Mouse (Mus musculus) neutrophil, adult 5-6 weeks (primary cell): ENCODE results near the gene Gm45208. TPM values are rescaled to one million over a fixed set of nuclear protein-coding genes. Genes with fewer than 3 reads are reported as not detected.

Experiments used
- ATAC-seq: fragments of 151-379, 151-347 bp; 2 replicates; pipeline ENCODE4 v1.8.0; 2017; ENCODE audit warnings: mild to moderate bottlenecking, moderate TSS enrichment; ENCODE audit not compliant: insufficient number of reproducible peaks, poor library complexity, low FRiP score, severe bottlenecking; ENCODE audit errors: extremely low read depth
- total RNA-seq: library from RNA; stranded (forward); fragments of 200-1000 nt; gene quantifications from 2 replicates; pipeline ENCODE4 v1.2.3, GENCODE M21; 2017

Gene Gm45208
- total RNA-seq, 1 experiment from 2014 or later, result 3.0 TPM

DNA sequence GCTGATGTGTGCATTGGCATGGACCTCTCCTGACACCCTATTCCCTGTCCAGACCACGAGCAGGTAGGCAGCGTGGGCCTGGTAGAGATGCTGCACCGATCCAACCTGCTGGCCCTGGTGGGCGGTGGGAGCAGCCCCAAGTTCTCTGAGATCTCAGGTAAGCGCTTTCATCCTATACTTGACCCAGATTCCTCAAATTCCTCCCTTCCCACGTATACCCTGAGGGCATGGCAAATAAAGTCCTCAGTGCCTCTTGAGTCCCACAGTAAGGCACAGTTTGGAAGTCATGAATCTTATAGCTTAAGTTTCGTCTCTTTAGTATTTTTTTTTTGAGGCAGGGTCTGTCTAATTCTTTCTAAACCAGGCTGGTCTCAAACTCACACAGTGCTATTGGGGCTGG lies 2.1 kb downstream of the Gm45208 start:
- no peak for ATAC-seq

DNA sequence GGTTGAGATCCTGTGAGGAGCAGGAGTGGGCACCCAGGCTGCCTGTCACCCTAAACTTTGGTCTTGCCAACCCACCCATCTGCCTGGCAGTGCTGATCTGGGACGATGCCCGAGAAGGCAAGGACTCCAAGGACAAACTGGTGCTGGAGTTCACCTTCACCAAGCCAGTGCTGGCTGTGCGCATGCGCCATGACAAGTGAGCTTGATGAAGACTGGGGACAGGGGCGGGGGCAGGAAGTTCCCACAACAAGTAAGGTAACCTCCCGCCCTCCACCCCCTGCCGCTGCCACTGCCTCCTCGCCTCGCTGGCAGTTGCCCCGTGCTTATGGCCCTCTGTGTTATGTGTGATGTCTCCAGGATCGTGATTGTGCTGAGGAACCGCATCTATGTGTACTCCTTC lies 3.8 kb downstream of the Gm45208 start:
- no peak for ATAC-seq

DNA sequence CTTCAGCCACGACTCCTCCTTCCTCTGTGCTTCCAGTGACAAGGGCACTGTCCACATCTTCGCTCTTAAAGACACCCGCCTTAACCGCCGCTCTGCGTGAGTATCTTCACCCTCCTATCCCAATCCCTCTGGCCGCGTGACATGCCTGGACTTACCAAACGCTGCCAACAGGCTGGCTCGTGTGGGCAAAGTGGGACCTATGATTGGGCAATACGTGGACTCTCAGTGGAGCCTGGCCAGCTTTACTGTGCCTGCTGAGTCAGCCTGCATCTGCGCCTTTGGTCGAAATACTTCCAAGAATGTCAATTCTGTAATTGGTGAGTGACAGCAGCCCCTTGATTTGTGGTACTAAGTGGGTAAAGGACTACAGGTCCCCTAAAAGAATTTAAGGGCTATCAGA lies 5.1 kb downstream of the Gm45208 start:
- no peak for ATAC-seq

DNA sequence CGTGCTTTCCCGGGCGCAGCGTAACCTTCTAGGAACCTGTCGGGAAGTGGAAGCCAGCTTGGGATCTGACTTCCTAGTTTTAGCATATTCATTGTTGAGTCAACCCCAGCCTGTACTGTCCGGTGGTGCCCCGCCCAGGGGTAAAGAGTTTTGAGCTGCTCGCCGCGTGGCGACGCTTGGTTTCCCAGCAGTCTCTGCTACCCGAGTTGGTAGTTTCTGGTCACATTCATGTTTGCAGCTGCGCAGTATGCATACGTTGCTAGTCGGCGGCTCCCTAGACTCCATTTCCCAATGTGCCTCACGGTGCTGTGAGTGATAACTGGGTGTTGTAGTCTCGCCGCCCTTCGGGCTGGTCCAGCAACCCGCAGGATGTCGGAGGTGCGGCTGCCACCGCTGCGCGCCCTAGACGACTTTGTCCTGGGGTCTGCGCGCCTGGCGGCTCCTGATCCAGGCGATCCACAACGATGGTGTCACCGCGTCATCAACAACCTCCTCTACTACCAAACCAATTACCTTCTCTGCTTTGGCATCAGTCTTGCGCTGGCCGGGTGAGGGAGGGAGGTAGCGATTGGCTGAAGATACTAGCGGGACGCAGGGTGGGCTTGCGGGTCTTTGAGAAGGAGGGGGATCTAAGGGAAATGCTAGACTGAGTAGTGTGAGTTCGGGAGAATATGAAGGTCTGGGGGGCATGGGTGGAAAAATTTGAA lies 6.3 kb downstream of the Gm45208 start, which contains the start of gene Praf2:
Gene Praf2, plus strand, starts transcription at position 225 of the 707 bp plus-strand sequence.
- peak; percentile 93 for ATAC-seq

DNA sequence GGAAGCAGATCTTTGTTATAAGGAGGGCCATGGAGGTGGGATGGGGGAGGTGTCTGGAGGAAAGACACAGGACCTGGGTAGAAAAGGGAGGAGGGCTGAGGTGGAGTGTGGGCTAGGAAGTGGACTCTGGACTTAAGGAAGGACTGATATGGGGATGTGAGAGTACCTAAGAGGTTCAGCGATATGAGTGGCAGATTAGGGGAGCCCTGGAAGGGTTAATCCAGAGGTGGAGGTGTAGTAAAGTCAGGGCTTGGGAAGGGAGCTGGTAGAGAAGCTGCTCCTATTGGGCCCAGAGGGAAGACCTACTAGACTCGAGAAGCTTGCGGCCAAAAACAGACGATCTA lies 6.8 kb downstream of the Gm45208 start:
- no peak for ATAC-seq

DNA sequence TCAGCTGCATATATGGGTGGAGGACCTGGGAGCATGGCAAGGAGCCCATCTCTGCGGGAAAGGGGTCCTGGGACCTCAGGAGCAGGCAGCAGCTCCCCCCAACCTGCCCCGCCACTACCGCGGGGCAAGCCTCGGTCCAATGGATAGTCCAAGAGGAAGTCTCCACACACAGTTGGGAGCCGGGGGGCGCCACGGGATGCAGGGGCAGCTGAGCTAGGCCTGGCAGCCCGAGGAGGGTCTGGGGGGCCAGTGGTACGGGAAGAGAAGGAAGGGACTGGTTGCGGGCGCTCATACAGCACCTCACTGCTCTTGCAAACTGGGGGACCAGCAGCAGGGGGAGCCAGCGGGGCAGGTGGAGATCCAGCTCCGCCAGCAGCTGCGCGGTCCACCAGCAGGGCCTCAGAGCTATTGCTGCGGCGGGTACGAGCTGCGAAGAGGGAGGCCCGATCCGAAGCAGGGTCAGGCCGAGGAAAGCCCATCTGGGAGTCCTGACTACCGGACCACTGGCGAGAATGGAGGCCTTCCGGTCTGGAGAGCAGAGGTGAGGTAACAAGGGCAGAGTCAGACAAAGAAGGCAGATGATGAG lies 11.6 kb downstream of the Gm45208 start:
- ATAC-seq, result peak; percentile 84

DNA sequence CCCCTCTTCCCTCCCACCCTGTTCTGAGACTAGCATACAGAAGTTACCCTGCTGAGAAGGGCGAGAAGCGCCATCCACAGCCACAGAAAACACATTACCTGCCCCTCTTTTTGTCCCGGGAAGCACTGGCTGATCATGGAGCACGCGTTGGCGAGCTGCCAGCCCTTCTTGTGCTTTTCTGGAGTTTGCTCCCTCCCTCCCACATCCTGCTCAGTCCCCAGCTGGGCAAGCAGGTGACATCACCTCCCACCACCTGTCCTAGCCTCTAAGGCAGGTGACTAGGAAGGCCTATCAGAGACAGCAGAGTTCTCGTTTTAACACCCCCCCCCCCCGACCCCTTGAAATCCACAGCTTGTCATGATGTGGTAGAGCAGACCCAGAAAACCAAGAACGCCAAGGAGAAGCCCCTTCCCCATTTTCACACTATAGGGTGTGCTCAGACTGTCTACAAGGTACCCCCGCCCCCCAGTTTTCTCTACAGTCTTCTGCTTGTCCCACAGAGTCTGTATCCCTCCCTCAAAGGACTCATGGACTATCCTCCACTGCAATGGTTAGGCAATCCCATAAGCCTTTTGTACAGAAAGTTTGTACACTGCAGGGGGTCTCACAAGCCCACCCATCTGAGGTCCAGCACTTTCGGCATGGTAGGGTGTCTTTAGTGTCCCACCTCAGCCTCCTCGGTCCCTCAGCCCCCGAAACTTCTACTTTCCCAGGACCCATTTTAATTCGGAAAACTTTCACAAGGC lies 17.5 kb downstream of the Gm45208 start:
- no peak for ATAC-seq

DNA sequence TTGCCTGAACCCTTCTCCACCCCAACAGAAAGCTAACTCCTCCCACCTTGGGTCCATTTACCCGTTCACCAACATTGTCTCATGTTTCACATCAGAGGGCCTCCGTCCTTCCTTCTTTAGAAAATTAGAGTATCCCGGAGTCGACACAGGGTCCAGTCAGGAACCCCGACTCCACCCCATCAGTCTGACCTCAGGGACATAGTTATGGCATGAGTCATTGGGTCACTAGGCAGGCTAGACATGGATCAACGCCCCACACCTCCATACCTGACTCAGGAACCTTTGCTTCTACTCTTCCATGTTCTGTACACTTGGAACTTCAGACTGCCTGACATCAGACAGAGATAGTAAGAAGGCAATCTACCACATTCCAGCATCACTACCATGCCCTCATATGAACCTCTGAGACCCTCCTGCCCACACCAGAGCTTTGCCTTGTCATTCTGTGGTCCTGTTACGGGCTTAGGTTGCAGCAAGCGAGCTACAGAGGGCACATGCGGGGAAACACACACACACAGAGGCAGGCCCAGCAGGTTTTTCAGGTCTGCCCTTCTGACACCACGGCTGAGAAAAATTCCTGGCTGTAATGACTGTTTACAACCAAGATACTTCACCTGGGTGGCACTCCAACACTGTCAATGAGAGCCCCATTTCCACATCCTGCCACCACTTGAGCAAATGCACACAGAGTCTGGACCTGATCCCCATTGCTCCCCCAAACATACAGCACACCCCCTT lies 18.2 kb downstream of the Gm45208 start:
- no peak for ATAC-seq

DNA sequence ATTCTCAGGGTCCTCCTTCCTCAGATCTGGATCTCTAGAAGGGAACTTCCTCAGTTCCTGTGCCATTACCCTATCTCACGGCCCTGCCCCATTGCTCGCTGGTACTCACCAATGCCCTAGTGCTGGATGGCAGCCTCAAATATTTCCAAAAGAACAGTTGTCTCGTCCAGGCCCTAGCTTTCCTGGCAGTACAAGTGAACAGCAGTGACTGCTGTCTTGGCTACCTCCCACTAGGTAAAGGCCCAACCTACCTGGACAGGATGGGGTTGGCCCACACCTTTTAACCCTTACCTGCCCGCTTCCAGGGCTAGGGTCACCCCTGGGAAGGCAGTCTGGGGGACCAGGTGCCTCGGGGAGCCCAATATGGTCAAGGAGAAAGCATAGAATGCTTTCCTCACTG lies 19.1 kb downstream of the Gm45208 start:
- ATAC-seq, result no peak

DNA sequence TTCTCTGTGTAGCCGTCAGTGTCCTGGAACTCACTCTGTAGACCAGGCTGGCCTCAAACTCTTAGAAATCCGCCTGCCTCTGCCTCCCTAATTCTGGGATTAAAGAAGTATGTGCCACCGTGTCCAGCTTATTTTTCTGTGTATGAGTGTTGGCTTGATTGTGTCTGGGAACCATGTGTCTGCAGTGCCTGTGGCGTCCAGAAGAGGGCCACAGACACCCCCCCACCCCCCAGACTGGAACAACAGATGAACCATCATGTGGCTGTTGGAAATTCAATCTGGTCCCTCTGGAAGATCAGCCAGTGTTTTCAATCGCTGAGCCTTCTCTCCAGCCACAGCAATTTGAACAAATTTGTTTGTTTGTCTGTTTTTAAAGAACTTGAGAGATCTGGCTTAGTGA lies 21.4 kb downstream of the Gm45208 start:
- no peak for ATAC-seq

DNA sequence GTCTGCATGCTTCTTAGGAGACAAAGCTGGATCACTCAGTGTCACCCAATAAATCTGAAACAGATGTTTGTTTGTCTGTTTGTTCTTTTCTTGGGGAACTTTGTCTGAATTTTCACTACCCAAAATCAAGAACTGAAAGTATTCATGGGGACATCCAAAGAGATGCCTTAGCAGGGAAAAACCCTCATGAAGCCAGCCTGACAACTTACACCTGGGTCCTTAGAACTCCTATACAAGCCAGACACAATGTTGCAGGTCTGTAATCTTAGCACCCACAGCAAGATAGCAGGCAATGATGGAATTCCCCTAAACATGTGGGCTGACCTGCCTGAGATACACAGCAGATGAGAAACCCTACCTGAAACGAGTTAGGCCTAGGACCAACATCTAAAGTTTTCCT lies 22.9 kb downstream of the Gm45208 start:
- no peak for ATAC-seq

DNA sequence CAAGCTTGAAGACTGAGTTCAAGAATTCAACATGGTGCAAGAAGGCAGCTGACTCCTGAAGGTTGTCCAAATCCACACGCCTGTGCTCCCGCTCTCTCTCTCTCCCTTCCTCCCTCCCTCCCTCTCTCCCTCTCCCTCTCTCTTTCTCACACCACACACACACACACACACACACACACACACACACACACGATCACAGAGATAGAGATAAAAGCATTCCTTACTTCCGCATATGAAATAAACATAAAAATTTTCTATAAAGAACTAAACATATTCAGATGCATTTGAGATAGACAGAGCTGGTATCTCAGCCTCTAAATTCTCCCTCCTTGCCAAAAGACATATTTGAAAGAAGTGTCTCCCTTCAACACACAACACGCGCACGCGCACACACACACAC lies 23.4 kb downstream of the Gm45208 start:
- ATAC-seq, result no peak

DNA sequence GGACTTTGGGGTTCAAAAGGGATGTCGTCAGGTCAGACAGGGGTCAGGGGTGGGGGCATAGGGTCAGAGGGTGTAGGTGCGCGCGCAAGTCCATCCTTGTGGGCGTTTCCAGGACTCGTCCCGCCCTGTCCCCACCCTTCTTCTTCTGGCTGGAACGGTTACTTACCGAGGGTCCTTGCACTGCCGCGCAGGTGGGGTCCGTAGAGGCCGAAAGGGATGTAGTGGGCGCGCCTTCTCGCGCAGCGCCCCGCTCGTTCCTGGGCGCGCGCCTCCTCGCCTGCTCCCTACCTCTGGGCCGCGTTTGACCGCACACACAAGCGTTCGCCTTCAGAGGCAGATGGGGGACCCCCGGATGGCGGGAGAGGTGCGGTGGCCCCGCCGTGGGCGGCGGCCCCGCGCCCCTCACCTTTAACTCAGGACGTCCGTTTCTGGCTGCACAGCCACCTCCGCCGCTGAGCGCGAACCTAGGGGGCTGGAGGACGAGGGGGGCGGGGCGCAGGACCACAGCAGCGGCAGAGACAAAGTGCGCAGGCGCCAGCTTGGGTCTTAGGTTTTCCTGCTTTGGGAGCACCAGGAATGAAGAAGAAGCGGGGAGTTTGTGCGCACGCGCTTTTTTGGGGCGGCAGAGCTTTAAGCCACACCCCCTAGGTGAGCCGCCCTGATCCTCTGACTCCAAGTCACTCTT lies 28.5 kb downstream of the Gm45208 start, which contains the start of gene Ccdc120:
Gene Ccdc120, minus strand, starts transcription at position 474 of the 685 bp plus-strand sequence.
- ATAC-seq, result no peak

DNA sequence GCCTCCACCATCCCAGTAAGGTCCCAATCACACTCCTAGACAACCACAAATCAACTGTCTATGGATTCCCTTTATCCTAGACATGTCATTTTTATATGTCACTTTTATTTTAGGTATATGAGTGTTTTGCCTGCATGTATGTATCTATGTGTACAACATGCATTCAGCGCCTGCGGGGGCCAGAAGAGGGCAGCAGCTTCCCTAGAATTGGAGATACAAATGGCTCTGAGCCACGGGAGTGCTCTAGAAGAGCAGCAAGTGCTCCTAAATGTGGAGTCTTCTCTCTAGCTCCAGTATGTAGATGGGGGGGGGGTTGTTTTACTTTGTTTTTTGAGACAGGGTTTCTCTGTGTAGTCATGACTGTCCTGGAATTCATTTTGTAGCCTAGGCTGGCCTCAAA lies 31.6 kb downstream of the Gm45208 start:
- peak; percentile 67; the same call in 1 of the 2 replicates for ATAC-seq

DNA sequence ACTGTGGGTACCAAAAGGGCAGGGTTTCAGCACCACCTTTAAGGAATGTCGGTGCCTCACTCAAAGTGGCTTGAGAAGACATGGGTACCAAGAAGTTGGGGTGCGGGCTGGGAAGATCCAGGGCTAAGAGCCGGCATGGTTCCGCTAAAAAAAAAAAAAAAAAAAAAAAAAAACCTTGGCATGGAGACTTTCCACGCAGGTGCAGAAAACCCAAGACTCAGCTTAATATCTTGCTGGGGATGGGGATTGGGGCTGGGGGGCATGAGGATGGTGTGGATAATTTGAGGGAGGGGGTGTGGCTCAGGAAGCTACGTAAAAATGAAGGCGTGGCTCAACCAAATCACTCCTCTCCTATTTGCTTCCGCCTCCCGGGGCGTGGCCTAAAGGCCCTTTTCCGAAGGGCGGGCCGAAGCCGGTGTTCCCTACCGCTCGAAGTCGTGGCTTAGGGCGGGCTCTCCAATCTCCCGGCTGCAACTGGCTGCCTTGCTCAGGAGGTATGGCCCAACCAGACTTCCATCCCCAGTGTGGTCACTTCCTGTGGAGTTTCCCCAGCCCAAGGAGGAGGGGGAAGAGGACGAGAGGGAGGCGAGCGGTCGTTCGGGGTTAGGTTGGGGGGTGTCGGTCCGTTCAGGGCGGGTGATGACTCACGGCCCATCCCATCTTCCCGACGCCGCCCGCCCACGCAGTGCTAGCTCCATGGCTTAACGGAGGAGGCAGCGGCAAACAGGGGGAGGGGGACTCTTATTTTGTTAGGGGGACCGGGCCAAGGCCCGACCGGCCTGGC lies 40.3 kb downstream of the Gm45208 start, which contains the start of gene Tfe3:
Gene Tfe3, plus strand, starts transcription at position 424 of the 784 bp plus-strand sequence.
- ATAC-seq, result peak; percentile 97

DNA sequence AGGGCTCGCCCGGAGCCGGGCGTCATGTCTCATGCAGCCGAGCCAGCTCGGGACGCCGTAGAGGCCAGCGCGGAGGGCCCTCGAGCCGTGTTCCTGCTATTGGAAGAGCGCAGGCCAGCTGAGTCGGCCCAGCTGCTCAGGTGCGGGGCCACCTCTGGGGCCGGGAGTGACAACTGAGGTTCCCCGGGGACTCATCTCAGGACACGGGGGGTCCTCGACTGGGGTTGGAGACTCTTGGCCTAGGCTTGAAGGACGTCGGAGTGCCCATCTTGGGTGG lies 40.8 kb downstream of the Gm45208 start:
- no peak for ATAC-seq

DNA sequence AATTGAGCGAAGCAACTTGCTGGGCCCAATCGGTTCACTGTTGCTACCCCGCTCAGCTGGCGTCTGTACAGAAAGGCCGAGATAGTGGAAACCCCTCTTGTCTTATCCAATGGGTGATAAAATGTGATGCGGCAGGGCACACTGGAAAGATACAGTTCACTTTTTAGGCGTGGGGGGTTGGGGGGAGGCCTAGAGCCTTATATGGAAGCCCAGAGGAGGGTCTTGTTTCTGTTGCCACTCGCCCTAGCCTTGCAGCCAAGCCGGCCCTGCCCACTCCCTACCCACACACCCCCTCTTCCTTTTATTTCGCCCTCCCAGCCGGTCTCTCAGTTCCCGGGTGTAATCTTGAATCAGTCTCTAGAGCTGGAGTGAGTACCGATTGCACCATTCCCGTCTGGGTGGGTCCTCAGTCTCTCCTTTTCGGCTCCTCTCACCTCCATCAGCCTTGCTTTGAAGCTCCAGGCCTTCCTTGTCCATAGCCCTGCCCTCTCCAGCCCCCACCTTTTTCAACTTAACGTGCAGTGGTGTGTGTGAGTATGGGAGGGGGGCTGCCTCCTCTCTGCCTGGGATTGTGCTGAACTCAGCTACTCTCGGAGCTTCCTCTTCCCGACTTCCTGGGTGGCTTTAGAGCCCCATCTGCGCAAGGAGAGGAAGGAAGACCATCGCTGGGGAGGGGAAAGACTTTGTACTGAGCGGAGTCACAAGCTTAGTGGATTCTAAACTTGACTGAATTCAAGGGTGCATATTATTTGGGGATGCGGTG lies 41.8 kb downstream of the Gm45208 start:
- no peak for ATAC-seq
